Mouse (Mus musculus) testis, adult 10 weeks (tissue): ENCODE data around the gene Ssb. TPM values are rescaled to one million over a fixed set of nuclear protein-coding genes. Genes with fewer than 3 reads are reported as not detected.

Source experiments
- polyA plus RNA-seq: library from polyadenylated mRNA; stranded (reverse); fragments of 350-450 nt; fragmentation: Illumina TruSeq; extraction: RNeasy Lipid Tissue Mini Kit (QIAGEN cat#74804); gene quantifications from one replicate; pipeline ENCODE4 v1.2.3, GENCODE M21; 2014; ENCODE audit warnings: low read depth, low replicate concordance

The Ssb gene
- polyA plus RNA-seq = 283 TPM

DNA sequence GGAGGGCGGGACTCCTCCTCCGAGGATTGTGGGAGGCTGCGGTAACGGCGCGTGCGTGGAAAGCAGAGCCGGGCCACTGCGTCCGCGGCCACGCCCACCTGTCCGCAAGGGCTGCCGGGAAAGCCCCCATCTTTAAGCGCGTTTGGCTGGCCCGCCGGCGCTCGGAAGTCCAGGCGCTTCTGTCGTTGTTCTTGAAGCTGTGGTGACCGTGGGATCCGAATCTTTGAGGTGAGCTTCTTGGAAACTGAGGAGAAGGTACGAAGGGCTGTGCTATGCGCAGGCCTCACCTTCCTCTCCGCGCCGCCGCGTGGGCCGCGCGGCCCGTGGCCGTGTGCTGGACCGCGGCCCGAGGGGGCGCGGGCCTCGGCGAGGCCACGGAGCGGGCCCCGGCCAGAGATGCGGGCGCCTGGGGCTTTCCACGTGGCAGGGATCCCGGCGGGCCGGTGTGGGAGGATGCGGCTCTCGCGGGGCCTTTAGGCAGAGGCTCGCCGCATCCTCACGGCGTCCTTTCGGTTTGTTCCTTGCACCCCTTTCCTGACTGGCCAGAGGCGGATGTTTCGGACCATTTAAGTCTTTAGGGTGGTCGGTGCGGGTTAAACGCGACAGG lies at the start of gene Ssb:
TSS of gene Ssb (plus strand) at position 78 of the 607 bp plus-strand sequence.

DNA sequence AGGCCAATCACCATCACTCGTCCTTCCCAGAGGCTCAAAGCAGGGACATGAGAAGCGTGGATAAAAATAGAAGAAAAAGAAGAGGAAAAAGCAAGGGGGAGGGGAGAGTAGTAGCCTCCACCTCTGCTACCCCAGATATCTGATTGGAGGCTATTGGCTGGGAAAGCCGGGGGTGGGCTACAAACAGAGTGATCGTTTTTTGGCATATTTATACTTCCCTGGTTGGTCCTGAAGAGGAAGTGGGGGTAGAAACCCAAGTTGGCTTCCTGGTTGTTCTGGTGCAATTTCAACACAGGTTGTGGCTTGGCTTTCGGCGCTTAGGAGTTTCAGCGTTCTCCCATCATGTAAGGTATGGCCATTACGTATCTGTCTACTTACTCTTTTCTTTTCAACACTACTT lies 39.7 kb upstream of the Ssb start, which contains the start of gene Klhl23:
TSS of gene Klhl23 (plus strand) at position 234 of the 400 bp plus-strand sequence.

DNA sequence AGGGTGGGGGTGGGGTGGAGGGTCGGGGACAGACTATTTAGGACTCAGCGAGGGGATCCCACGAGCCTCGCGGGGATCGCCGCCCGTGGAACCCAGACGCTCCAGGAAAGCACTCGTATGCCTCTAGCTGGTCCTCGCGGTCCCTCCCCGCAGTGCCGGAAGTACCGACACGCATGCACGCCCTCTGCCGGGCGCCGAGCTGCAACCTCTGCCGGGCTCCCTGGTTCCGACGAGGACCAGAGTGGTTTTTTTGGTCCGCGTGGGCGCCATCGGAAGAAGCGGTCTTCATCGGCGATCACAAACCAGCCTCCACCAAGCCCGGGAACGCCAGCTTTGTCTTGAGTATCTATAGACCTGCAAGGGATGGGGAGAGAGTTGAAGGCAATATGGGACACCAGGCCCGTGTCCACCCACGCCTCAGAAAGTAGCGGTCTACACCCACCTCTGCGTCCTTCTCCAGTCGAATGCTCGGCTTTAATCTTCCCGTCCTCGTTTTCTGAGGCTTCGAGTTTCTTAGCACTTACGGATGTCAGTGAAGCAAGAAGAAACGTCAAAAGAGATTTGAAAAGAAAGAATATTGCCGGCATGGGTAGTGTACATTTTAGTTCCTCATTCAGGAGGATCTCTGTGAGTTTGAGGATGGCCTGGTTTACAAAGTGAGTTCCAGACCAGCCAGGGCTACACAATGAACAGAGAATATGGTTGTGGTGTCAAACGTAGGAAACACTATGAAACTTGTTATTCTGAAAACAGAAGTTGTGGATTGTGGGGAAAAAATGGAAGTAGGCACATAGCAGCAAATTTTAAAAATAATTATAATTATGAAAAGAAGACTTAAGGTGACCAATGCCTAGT lies 24.3 kb downstream of the Ssb start, which contains the start of gene Mettl5:
TSS of gene Mettl5 (minus strand) at position 165 of the 855 bp plus-strand sequence.

DNA sequence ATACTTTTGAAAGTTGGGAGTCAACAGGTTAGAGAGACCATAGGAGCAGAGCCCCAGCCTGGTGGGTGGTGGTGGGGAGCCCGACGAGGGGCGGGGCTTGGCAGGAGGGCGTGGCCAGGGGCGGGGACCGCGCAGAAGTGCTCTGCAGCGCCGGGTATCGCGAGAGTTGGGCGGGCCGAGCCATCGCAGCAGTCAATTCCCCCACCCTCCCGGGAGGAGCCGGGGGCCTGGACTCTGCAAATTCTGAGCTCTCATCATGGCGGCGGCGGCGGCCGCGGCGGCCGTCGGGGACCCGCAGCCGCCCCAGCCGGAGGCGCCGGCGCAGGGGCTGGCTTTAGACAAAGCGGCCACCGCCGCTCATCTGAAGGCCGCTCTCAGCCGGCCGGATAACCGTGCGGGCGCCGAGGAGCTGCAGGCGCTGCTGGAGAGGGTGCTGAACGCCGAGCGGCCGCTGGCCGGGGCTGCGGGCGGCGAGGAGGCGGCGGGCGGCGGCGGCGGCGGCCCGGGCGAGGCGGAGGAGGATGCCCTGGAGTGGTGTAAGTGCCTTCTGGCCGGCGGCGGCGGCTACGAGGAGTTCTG lies 35.8 kb downstream of the Ssb start, which contains the start of gene Ubr3:
TSS of gene Ubr3 (plus strand) at position 208 of the 579 bp plus-strand sequence.

Other genes with a start within 250 kb of the Ssb start
- gene Bbs5, start 214.4 kb upstream of the Ssb start, polyA plus RNA-seq = 290 TPM
- gene Klhl41, start 191.4 kb upstream of the Ssb start, polyA plus RNA-seq = 7.3 TPM
- 35.7 TPM for gene Fastkd1, start 148.0 kb upstream of the Ssb start, polyA plus RNA-seq
- gene Ppig, start 139.0 kb upstream of the Ssb start, polyA plus RNA-seq = 143 TPM
- 399 TPM for gene Ccdc173, start 72.0 kb upstream of the Ssb start, polyA plus RNA-seq
- 903 TPM for gene Phospho2, start 71.9 kb upstream of the Ssb start, polyA plus RNA-seq
- gene Klhl23, start 39.6 kb upstream of the Ssb start, polyA plus RNA-seq = 103 TPM
- gene Mettl5, start 24.1 kb downstream of the Ssb start, polyA plus RNA-seq = 20.5 TPM
- 37.1 TPM for gene Ubr3, start 35.7 kb downstream of the Ssb start, polyA plus RNA-seq
- gene Myo3b, start 177.6 kb downstream of the Ssb start, polyA plus RNA-seq = 0.15 TPM